Mouse (Mus musculus): Measurements from ENCODE around the gene Exoc6b. TPM values are rescaled to one million over a fixed set of nuclear protein-coding genes. Genes with fewer than 3 reads are reported as not detected.
"Not testable (repeated sequence)": the region's sequence is repeated elsewhere in the genome, so short reads cannot be mapped to it uniquely, and the experiment has no call there.

Gene Exoc6b
- 5.2 and 6.0 TPM in 2 replicates for polyA plus RNA-seq (2016; fragmentation: Nextera tagmentation; extraction: Ambion mirVana)

GRCm38 (mm10) chr6:85069023-85069985, at the start of gene Exoc6b:
TSS of gene Exoc6b (minus strand) at chr6:85069513.
- no peak within 1 kb of the TSS for H3K27ac ChIP-seq
- H3K4me2 ChIP-seq = peak within 1 kb of the TSS; percentile 84
- H3K36me3 ChIP-seq = no peaks in the 10 kb centered on the region
- H3K9me3 ChIP-seq (replicated peaks) = no peaks in the 10 kb centered on the region
- under 1% methylated on average over 63 of the region's 63 CpGs for WGBS (ENCODE audit: insufficient replicate concordance)
- H3K27me3 ChIP-seq (replicated peaks) = peaks cover 22% of the 10 kb centered on the region
- H3K4me1 ChIP-seq = peaks cover 13% of the 10 kb centered on the region
- H3K9ac ChIP-seq = peak within 1 kb of the TSS; percentile 70
- H3K4me3 ChIP-seq = peak within 1 kb of the TSS; percentile 70
- peak; percentile 94 for ATAC-seq

- H3K4me3 ChIP-seq; ATAC-seq; H3K4me2 ChIP-seq; H3K4me1 ChIP-seq; H3K27me3 ChIP-seq (replicated peaks); H3K36me3 ChIP-seq; H3K9ac ChIP-seq; H3K9me3 ChIP-seq (replicated peaks); H3K27ac ChIP-seq: not testable (repeated sequence)
- WGBS (ENCODE audit: insufficient replicate concordance) = 28% methylated on average over 9 of the region's 11 CpGs
Observed at GRCm38 (mm10) chr6:85117545-85118511, 48.5 kb upstream of the Exoc6b start.

GRCm38 (mm10) chr6:85105033-85105615, 35.8 kb upstream of the Exoc6b start:
- 71% methylated on average over 10 of the region's 10 CpGs for WGBS (ENCODE audit: insufficient replicate concordance)
- Histone ChIP-seq H3K4me2 (no peak overlapping the region), H3K9me3 (replicated peaks) (no peaks in the 10 kb centered on the region), H3K36me3 (no peaks in the 10 kb centered on the region), H3K27me3 (replicated peaks) (no peaks in the 10 kb centered on the region), H3K4me1 (no peaks in the 10 kb centered on the region), H3K4me3 (no peak overlapping the region), H3K27ac (no peak overlapping the region), H3K9ac (no peak overlapping the region)
- ATAC-seq = no peak

GRCm38 (mm10) chr6:85103321-85103720, 34.0 kb upstream of the Exoc6b start:
- Histone ChIP-seq H3K9ac (no peak overlapping the region), H3K27me3 (replicated peaks) (no peaks in the 10 kb centered on the region), H3K4me1 (no peaks in the 10 kb centered on the region), H3K36me3 (no peaks in the 10 kb centered on the region), H3K27ac (no peak overlapping the region), H3K9me3 (replicated peaks) (no peaks in the 10 kb centered on the region), H3K4me2 (no peak overlapping the region), H3K4me3 (no peak overlapping the region)
- no peak for ATAC-seq
- 72% methylated on average over 3 of the region's 3 CpGs for WGBS (ENCODE audit: insufficient replicate concordance)

GRCm38 (mm10) chr6:85096441-85096840, 27.1 kb upstream of the Exoc6b start:
- H3K4me3 ChIP-seq = no peak overlapping the region
- no peak overlapping the region for H3K27ac ChIP-seq
- H3K4me2 ChIP-seq = no peak overlapping the region
- H3K4me1 ChIP-seq = no peaks in the 10 kb centered on the region
- H3K9ac ChIP-seq = no peak overlapping the region
- H3K36me3 ChIP-seq = no peaks in the 10 kb centered on the region
- no peaks in the 10 kb centered on the region for H3K9me3 ChIP-seq (replicated peaks)
- ATAC-seq = no peak
- 61% methylated on average over 2 of the region's 2 CpGs for WGBS (ENCODE audit: insufficient replicate concordance)
- no peaks in the 10 kb centered on the region; the same call in 1 of the 2 replicates for H3K27me3 ChIP-seq (replicated peaks)

- Histone ChIP-seq H3K9me3 (replicated peaks) (no peaks in the 10 kb centered on the region), H3K27me3 (replicated peaks) (0 out of 2 replicates have a peak, but pooled peaks cover 4% of the 10 kb centered on the region), H3K27ac (no peak overlapping the region), H3K4me2 (no peak overlapping the region), H3K4me1 (no peaks in the 10 kb centered on the region), H3K4me3 (no peak overlapping the region), H3K9ac (no peak overlapping the region), H3K36me3 (no peaks in the 10 kb centered on the region)
- 64% methylated on average over 4 of the region's 4 CpGs for WGBS (ENCODE audit: insufficient replicate concordance)
- ATAC-seq = no peak
Observed at GRCm38 (mm10) chr6:85087425-85087824, 18.1 kb upstream of the Exoc6b start.

- Histone ChIP-seq H3K36me3 (no peaks in the 10 kb centered on the region), H3K27ac (no peak overlapping the region), H3K27me3 (replicated peaks) (0 out of 2 replicates have a peak, but pooled peaks cover 4% of the 10 kb centered on the region), H3K4me3 (no peak overlapping the region), H3K4me1 (no peaks in the 10 kb centered on the region), H3K4me2 (no peak overlapping the region), H3K9ac (no peak overlapping the region), H3K9me3 (replicated peaks) (no peaks in the 10 kb centered on the region)
- no peak for ATAC-seq
- WGBS (ENCODE audit: insufficient replicate concordance) = 37% methylated on average over 3 of the region's 3 CpGs
Observed at GRCm38 (mm10) chr6:85086645-85087044, 17.3 kb upstream of the Exoc6b start.

- H3K4me1 ChIP-seq; H3K27me3 ChIP-seq (replicated peaks); ATAC-seq; H3K27ac ChIP-seq; H3K4me3 ChIP-seq; H3K36me3 ChIP-seq; H3K9ac ChIP-seq; H3K4me2 ChIP-seq; H3K9me3 ChIP-seq (replicated peaks): not testable (repeated sequence)
- 72% methylated on average over 29 of the region's 29 CpGs for WGBS (ENCODE audit: insufficient replicate concordance)
Observed at GRCm38 (mm10) chr6:85076179-85076720, 6.9 kb upstream of the Exoc6b start.

- Histone ChIP-seq H3K36me3 (no peaks in the 10 kb centered on the region), H3K27ac (no peak overlapping the region), H3K9me3 (replicated peaks) (no peaks in the 10 kb centered on the region), H3K4me3 (no peak overlapping the region), H3K4me2 (no peak overlapping the region), H3K27me3 (replicated peaks) (no peaks in the 10 kb centered on the region; the same call in 1 of the 2 replicates), H3K4me1 (peaks cover 5% of the 10 kb centered on the region; the same call in 1 of the 2 replicates), H3K9ac (no peak overlapping the region)
- no peak for ATAC-seq
- WGBS (ENCODE audit: insufficient replicate concordance) = 18% methylated on average over 2 of the region's 2 CpGs
Observed at GRCm38 (mm10) chr6:85074996-85075395, 5.7 kb upstream of the Exoc6b start.

GRCm38 (mm10) chr6:85068322-85069022, 841 bp downstream of the Exoc6b start:
- Histone ChIP-seq H3K4me3 (peak overlapping the region; percentile 70), H3K27me3 (replicated peaks) (peaks cover 22% of the 10 kb centered on the region), H3K9me3 (replicated peaks) (no peaks in the 10 kb centered on the region), H3K27ac (no peak overlapping the region), H3K4me1 (peaks cover 13% of the 10 kb centered on the region), H3K36me3 (no peaks in the 10 kb centered on the region), H3K9ac (peak overlapping the region; percentile 70), H3K4me2 (peak overlapping the region; percentile 84)
- WGBS (ENCODE audit: insufficient replicate concordance) = 4% methylated on average over 17 of the region's 17 CpGs
- no peak for ATAC-seq

GRCm38 (mm10) chr6:85057641-85058040, 11.7 kb downstream of the Exoc6b start:
- Histone ChIP-seq H3K9ac (no peak overlapping the region), H3K27me3 (replicated peaks) (no peaks in the 10 kb centered on the region), H3K4me2 (no peak overlapping the region), H3K4me3 (no peak overlapping the region), H3K27ac (no peak overlapping the region), H3K36me3 (no peaks in the 10 kb centered on the region), H3K9me3 (replicated peaks) (no peaks in the 10 kb centered on the region), H3K4me1 (no peaks in the 10 kb centered on the region)
- ATAC-seq = no peak
- 50% methylated on average over 1 of the region's 1 CpGs for WGBS (ENCODE audit: insufficient replicate concordance)
